Mouse (Mus musculus): ENCODE data around the gene Hspa12a.

GRCm38 (mm10) chr19:58866651-58867050 lies 76.8 kb downstream of the Hspa12a start:
- TF ChIP-seq CHD2 (IDR thresholded peaks at IDR 0.05; ENCODE audit: low read depth, low read length) (no peak), HCFC1 (IDR thresholded peaks at IDR 0.05; ENCODE audit: borderline replicate concordance, insufficient read depth, low read length) (no peak), ZNF384 (IDR thresholded peaks at IDR 0.05; ENCODE audit: low read depth, low read length) (no peak), MAFK (IDR thresholded peaks at IDR 0.05; ENCODE audit: insufficient read depth, low read depth, low read length) (no peak)
